Comparison of ENCODE assay signal across 8 mouse cellular contexts in the genomic region with DNA sequence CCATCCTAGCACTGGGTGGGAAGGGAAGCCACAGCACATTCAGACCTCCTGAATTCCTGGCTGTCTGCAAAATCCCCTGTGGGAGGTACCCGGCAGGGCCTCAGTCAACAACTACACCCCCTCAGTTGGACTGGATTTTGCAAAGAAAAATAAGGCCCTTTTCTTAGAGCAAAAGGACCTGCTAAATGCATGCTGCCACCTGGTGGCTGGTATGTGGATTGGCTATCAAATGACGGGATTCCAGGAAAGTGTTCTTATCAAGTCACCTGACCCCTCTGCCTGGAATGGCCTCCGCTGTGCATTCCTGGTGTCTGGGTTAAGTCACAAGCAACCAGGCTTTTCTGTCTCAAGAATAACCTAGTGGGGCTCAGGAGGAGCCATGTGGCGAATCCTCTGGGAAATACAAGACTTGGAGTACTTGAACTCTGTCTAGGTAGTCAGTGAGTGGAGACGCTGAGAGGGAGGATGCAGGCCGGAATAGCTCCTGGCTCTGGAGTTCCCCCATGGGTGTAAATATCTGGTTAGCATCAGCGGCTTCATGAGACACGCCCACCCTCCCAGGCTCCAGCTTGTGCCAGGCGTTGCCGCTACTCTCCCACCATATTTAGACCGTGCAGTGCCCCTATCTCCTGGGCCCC. TPM values are rescaled to one million over a fixed set of nuclear protein-coding genes. Genes with fewer than 3 reads are reported as not detected.
DNase-seq lines count a peak whose midpoint lies in the region; ATAC-seq lines count a peak whose summit lies in the region.

No protein-coding gene starts in this region.

- peak overlapping the region; percentile 74 for H3K27ac ChIP-seq in embryonic facial prominence, embryonic 12.5 days
- H3K27ac ChIP-seq in kidney, embryonic 14.5 days (ENCODE audit: low read depth, low read length): peak overlapping the region; percentile 30; the same call in 1 of the 2 replicates
- H3K27ac ChIP-seq in limb, embryonic 15.5 days: no peak overlapping the region
- H3K27ac ChIP-seq in stomach, embryonic 16.5 days (ENCODE audit: low read length): peak overlapping the region; percentile 90

- DNase-seq in 3134 (ENCODE audit: extremely low read depth, insufficient read length, low spot score): peak; percentile 29
- peak; percentile 66 for DNase-seq in adrenal gland, postnatal 25 days
- peak; percentile 74 to 86 for DNase-seq in heart, adult 9 months (ENCODE audit: low spot score in 2 of 2)
- DNase-seq in naive thymus-derived CD4-positive, alpha-beta T cell, adult 2 months (ENCODE audit: low read depth): peak; percentile 55

- WGBS in embryonic facial prominence, embryonic 12.5 days: 37% methylated on average over 11 of the region's 11 CpGs
- WGBS in kidney, embryonic 14.5 days: 50% methylated on average over 11 of the region's 11 CpGs
- WGBS in limb, embryonic 15.5 days: 36% methylated on average over 11 of the region's 11 CpGs
- 33% methylated on average over 11 of the region's 11 CpGs for WGBS in stomach, embryonic 16.5 days

- no peak overlapping the region for H3K4me3 ChIP-seq in embryonic facial prominence, embryonic 12.5 days
- H3K4me3 ChIP-seq in kidney, embryonic 14.5 days (ENCODE audit: low read length): no peak overlapping the region
- no peak overlapping the region for H3K4me3 ChIP-seq in limb, embryonic 15.5 days
- no peak overlapping the region for H3K4me3 ChIP-seq in stomach, embryonic 16.5 days (replicated peaks; ENCODE audit: low read length)

- no peak overlapping the region for H3K9ac ChIP-seq in embryonic facial prominence, embryonic 12.5 days
- no peak overlapping the region for H3K9ac ChIP-seq in kidney, embryonic 14.5 days (ENCODE audit: low read depth, low read length)
- no peak overlapping the region for H3K9ac ChIP-seq in limb, embryonic 15.5 days
- peak overlapping the region; percentile 7; the same call in 1 of the 2 replicates for H3K9ac ChIP-seq in stomach, embryonic 16.5 days (ENCODE audit: low read length)

- H3K4me1 ChIP-seq in embryonic facial prominence, embryonic 12.5 days: peaks cover 12% of the 10 kb centered on the region
- H3K4me1 ChIP-seq in kidney, embryonic 14.5 days (ENCODE audit: control insufficient read depth, insufficient read depth, low read length): peaks cover 8% of the 10 kb centered on the region; the same call in 1 of the 2 replicates
- peaks cover 12% of the 10 kb centered on the region for H3K4me1 ChIP-seq in limb, embryonic 15.5 days
- peaks cover 7% of the 10 kb centered on the region for H3K4me1 ChIP-seq in stomach, embryonic 16.5 days (ENCODE audit: control insufficient read depth, insufficient read depth, low read length)

- H3K27me3 ChIP-seq in embryonic facial prominence, embryonic 12.5 days: no peaks in the 10 kb centered on the region
- H3K27me3 ChIP-seq in kidney, embryonic 14.5 days (ENCODE audit: control insufficient read depth, insufficient read depth, low read length): no peaks in the 10 kb centered on the region
- no peaks in the 10 kb centered on the region for H3K27me3 ChIP-seq in limb, embryonic 15.5 days
- H3K27me3 ChIP-seq in stomach, embryonic 16.5 days (ENCODE audit: control insufficient read depth, insufficient read depth, low read length): no peaks in the 10 kb centered on the region

- peak; percentile 72 for ATAC-seq in embryonic facial prominence, embryonic 12.5 days (ENCODE audit: insufficient number of reproducible peaks, insufficient read depth, low FRiP score, low TSS enrichment)
- peak; percentile 80 for ATAC-seq in kidney, embryonic 14.5 days (ENCODE audit: low FRiP score, low TSS enrichment)
- 0 out of 2 replicates have a peak, but pooled peaks have one; percentile 48 for ATAC-seq in limb, embryonic 15.5 days (ENCODE audit: insufficient number of reproducible peaks, low FRiP score, low TSS enrichment, low read depth)
- peak; percentile 37; the same call in 1 of the 2 replicates for ATAC-seq in stomach, embryonic 16.5 days (ENCODE audit: insufficient read depth, low FRiP score)

- peaks cover 65% of the 10 kb centered on the region for H3K36me3 ChIP-seq in embryonic facial prominence, embryonic 12.5 days
- peaks cover 73% of the 10 kb centered on the region for H3K36me3 ChIP-seq in kidney, embryonic 14.5 days (ENCODE audit: control insufficient read depth, insufficient read depth, low read length)
- H3K36me3 ChIP-seq in limb, embryonic 15.5 days: peaks cover 47% of the 10 kb centered on the region
- peaks cover 10% of the 10 kb centered on the region for H3K36me3 ChIP-seq in stomach, embryonic 16.5 days (ENCODE audit: control insufficient read depth, insufficient read depth, low read length)

- H3K4me2 ChIP-seq in embryonic facial prominence, embryonic 12.5 days (replicated peaks): no peak overlapping the region; the same call in 1 of the 2 replicates
- H3K4me2 ChIP-seq in kidney, embryonic 14.5 days (replicated peaks; ENCODE audit: low read depth, low read length): no peak overlapping the region
- no peak overlapping the region for H3K4me2 ChIP-seq in limb, embryonic 15.5 days
- H3K4me2 ChIP-seq in stomach, embryonic 16.5 days (ENCODE audit: low read depth, low read length): peak overlapping the region; percentile 18

- no peaks in the 10 kb centered on the region for H3K9me3 ChIP-seq in embryonic facial prominence, embryonic 12.5 days
- H3K9me3 ChIP-seq in kidney, embryonic 14.5 days (ENCODE audit: control insufficient read depth, low read length): no peaks in the 10 kb centered on the region
- no peaks in the 10 kb centered on the region for H3K9me3 ChIP-seq in limb, embryonic 15.5 days
- no peaks in the 10 kb centered on the region for H3K9me3 ChIP-seq in stomach, embryonic 16.5 days (replicated peaks; ENCODE audit: control insufficient read depth, low read length)

RNA-seq across cellular contexts. Expression of a gene that starts 8.2 kb away (rescaled TPM):
- total RNA-seq in adrenal gland, postnatal 25 days (2021): 65.1 and 67.8 TPM in 2 replicates
- polyA plus RNA-seq in embryonic facial prominence, embryonic 12.5 days (2016; fragmentation: Nextera tagmentation; extraction: Ambion mirVana): 120 and 124 TPM in 2 replicates
- 111 and 115 TPM in 2 replicates for polyA plus RNA-seq in kidney, embryonic 14.5 days (2014; fragmentation: Nextera tagmentation; extraction: Ambion mirVana)
- polyA plus RNA-seq in limb, embryonic 15.5 days (2015; fragmentation: Nextera tagmentation; extraction: Ambion mirVana): 60.2 and 63.9 TPM in 2 replicates
- 111 and 121 TPM in 2 replicates for polyA plus RNA-seq in stomach, embryonic 16.5 days (2015; fragmentation: Nextera tagmentation; extraction: Ambion mirVana)

RNA-seq across cellular contexts. Expression of a gene that starts 38.4 kb away (rescaled TPM):
- 82.4 and 88.1 TPM in 2 replicates for total RNA-seq in adrenal gland, postnatal 25 days (2021)
- 8.3 and 9.8 TPM in 2 replicates for polyA plus RNA-seq in embryonic facial prominence, embryonic 12.5 days (2016; fragmentation: Nextera tagmentation; extraction: Ambion mirVana)
- 10.7 and 16.0 TPM in 2 replicates for polyA plus RNA-seq in kidney, embryonic 14.5 days (2014; fragmentation: Nextera tagmentation; extraction: Ambion mirVana)
- 10.3 and 10.6 TPM in 2 replicates for polyA plus RNA-seq in limb, embryonic 15.5 days (2015; fragmentation: Nextera tagmentation; extraction: Ambion mirVana)
- 31.7 and 33.8 TPM in 2 replicates for polyA plus RNA-seq in stomach, embryonic 16.5 days (2015; fragmentation: Nextera tagmentation; extraction: Ambion mirVana)

RNA-seq across cellular contexts. Expression of a gene that starts 40.0 kb away (rescaled TPM):
- not detected in 2 replicates for total RNA-seq in adrenal gland, postnatal 25 days (2021)
- not detected in 2 replicates for polyA plus RNA-seq in embryonic facial prominence, embryonic 12.5 days (2016; fragmentation: Nextera tagmentation; extraction: Ambion mirVana)
- polyA plus RNA-seq in kidney, embryonic 14.5 days (2014; fragmentation: Nextera tagmentation; extraction: Ambion mirVana): not detected in 2 replicates
- polyA plus RNA-seq in limb, embryonic 15.5 days (2015; fragmentation: Nextera tagmentation; extraction: Ambion mirVana): not detected in 2 replicates
- polyA plus RNA-seq in stomach, embryonic 16.5 days (2015; fragmentation: Nextera tagmentation; extraction: Ambion mirVana): not detected in 2 replicates

Comparison
In these comparisons a context has a peak if more than half of its experiments do, and no peak if none do; other contexts are left out.
1. DNase-seq: peak in every context shown above with its lines; median percentile 80 in heart, adult 9 months; 66 in adrenal gland, postnatal 25 days; 55 in naive thymus-derived CD4-positive, alpha-beta T cell, adult 2 months; 29 in 3134.